Mouse (Mus musculus) midbrain, postnatal 0 days (tissue): ENCODE results near the gene Rplp0. TPM values are rescaled to one million over a fixed set of nuclear protein-coding genes. Genes with fewer than 3 reads are reported as not detected.

Experiments
- ATAC-seq: fragments of 200-750 bp; cut with Nextera tagmentation; 2 replicates; pipeline ENCODE4 v1.8.0; 2017; ENCODE audit warnings: moderate number of reproducible peaks, mild to moderate bottlenecking, moderate TSS enrichment, moderate library complexity; ENCODE audit not compliant: low FRiP score
- DNase-seq: peaks from one replicate; pipeline ENCODE4 v3.0.0-alpha.2; 2015; ENCODE audit warnings: low spot score
- H3K27ac ChIP-seq: fragments of 300-500 bp; sonication (generic); 2 replicates; pipeline ENCODE4 v1.5.1; 2014; ENCODE audit warnings: low read depth, mild to moderate bottlenecking, low read length, mixed read lengths
- H3K27me3 ChIP-seq: fragments of 300-500 bp; sonication (generic); 2 replicates; pipeline ENCODE4 v1.6.1; 2014; ENCODE audit warnings: low read length, control low read depth, mixed read lengths; ENCODE audit not compliant: insufficient read depth
- H3K36me3 ChIP-seq: fragments of 300-500 bp; sonication (generic); 2 replicates; pipeline ENCODE4 v1.6.1; 2014; ENCODE audit warnings: low read length, control low read depth, mixed read lengths; ENCODE audit not compliant: insufficient read depth
- H3K4me1 ChIP-seq: fragments of 300-500 bp; sonication (generic); 2 replicates; pipeline ENCODE4 v1.6.1; 2014; ENCODE audit warnings: mild to moderate bottlenecking, control low read depth, antibody characterized with exemption, low read length, mixed read lengths; ENCODE audit not compliant: insufficient read depth
- H3K4me2 ChIP-seq: fragments of 300-500 bp; sonication (generic); 2 replicates; pipeline ENCODE4 v1.6.1; 2014; ENCODE audit warnings: low read depth, mild to moderate bottlenecking, low read length, mixed read lengths; ENCODE audit not compliant: poor library complexity, severe bottlenecking
- H3K4me3 ChIP-seq: fragments of 300-500 bp; sonication (generic); 2 replicates; pipeline ENCODE4 v1.5.1; 2014; ENCODE audit warnings: low read depth, mild to moderate bottlenecking, low read length, moderate library complexity
- H3K9ac ChIP-seq: fragments of 300-500 bp; sonication (generic); replicated peaks from 2 replicates; pipeline ENCODE4 v1.6.1; 2014; ENCODE audit warnings: mild to moderate bottlenecking, low read length, moderate library complexity, mixed read lengths; ENCODE audit not compliant: poor library complexity, severe bottlenecking
- H3K9me3 ChIP-seq: fragments of 300-500 bp; sonication (generic); 2 replicates; pipeline ENCODE4 v1.6.1; 2016; ENCODE audit warnings: low read length, control low read depth
- CTCF ChIP-seq: IDR thresholded peaks from 2 replicates; pipeline ENCODE4 v1.5.1; 2016; ENCODE audit warnings: antibody characterized with exemption, mild to moderate bottlenecking
- WGBS: fragments of 180-500 bp; shearing (Covaris S2); extraction: QIAGEN DNeasy Blood & Tissue Kit; methylation state at CpG from one replicate; pipeline ENCODE4 v1.1.7; 2014; 5-methylcytosine and 5-hydroxymethylcytosine counted together
- polyA plus RNA-seq: library from polyadenylated mRNA; unstranded; fragments of >200 nt; fragmentation: Nextera tagmentation; extraction: Ambion mirVana; gene quantifications from 2 replicates; pipeline ENCODE4 v1.2.1, GENCODE M21; 2015
- total RNA-seq: library from RNA; depleted of rRNA; stranded (reverse); fragments of >200 nt; gene quantifications from 2 replicates; pipeline ENCODE4 v1.2.3, GENCODE M21; 2014

Gene Rplp0
- total and polyA plus RNA-seq, 2 experiments from 2014 or later: 779 to 1,828 TPM

- 94% methylated on average over 13 of the region's 14 CpGs for WGBS
- Histone ChIP-seq H3K4me3 (no peak overlapping the region), H3K27ac (no peak overlapping the region), H3K4me1 (no peaks in the 10 kb centered on the region), H3K27me3 (no peaks in the 10 kb centered on the region), H3K9me3 (no peaks in the 10 kb centered on the region), H3K9ac (no peak overlapping the region), H3K4me2 (no peak overlapping the region), H3K36me3 (peaks cover 93% of the 10 kb centered on the region)
- ATAC-seq: no peak
- no peak for TF ChIP-seq CTCF
- DNase-seq: no peak
Measured at GRCm38 (mm10) chr5:115578922-115579321, 19.7 kb downstream of the Rplp0 start.

DNA sequence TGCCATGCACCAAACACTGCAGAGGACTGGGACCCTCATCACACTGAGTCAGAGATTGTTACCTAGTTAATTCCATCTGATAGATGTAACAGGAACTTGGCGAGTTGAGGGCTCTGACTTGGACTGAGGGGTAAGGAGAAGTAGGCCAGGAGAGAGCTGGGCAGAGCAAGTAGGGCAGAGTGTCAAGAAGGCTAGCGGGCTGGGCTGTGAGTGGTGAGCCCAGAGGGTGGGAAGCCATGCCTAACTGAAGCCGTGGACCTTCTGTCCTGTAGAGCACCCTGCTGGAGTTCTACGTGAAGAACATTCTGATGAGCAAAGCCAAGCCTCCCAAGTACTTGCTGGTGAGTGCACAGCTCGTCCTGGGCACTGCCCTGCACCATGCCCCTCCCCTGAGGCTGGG lies 20.1 kb downstream of the Rplp0 start:
- ATAC-seq: no peak
- WGBS: 93% methylated on average over 5 of the region's 5 CpGs
- TF ChIP-seq CTCF: no peak

GRCm38 (mm10) chr5:115580229-115581001 lies 21.1 kb downstream of the Rplp0 start:
- Histone ChIP-seq H3K4me2 (no peak overlapping the region), H3K27ac (no peak overlapping the region), H3K9me3 (no peaks in the 10 kb centered on the region), H3K4me1 (no peaks in the 10 kb centered on the region), H3K27me3 (no peaks in the 10 kb centered on the region), H3K9ac (no peak overlapping the region), H3K4me3 (no peak overlapping the region), H3K36me3 (peaks cover 93% of the 10 kb centered on the region)
- 95% methylated on average over 14 of the region's 14 CpGs for WGBS
- ATAC-seq (no peak), DNase-seq (no peak)
- TF ChIP-seq CTCF: no peak

More for the DNA sequence above, 20.1 kb downstream of the Rplp0 start:
- no peak for DNase-seq
- H3K36me3 ChIP-seq: peaks cover 93% of the 10 kb centered on the region
- no peak overlapping the region for H3K9ac ChIP-seq
- H3K9me3 ChIP-seq: no peaks in the 10 kb centered on the region
- H3K27ac ChIP-seq: no peak overlapping the region
- H3K4me1 ChIP-seq: no peaks in the 10 kb centered on the region
- H3K4me3 ChIP-seq: no peak overlapping the region
- H3K4me2 ChIP-seq: no peak overlapping the region
- no peaks in the 10 kb centered on the region for H3K27me3 ChIP-seq

- Histone ChIP-seq H3K27ac (no peak overlapping the region), H3K9ac (no peak overlapping the region), H3K9me3 (no peaks in the 10 kb centered on the region), H3K36me3 (peaks cover 88% of the 10 kb centered on the region), H3K4me3 (no peak overlapping the region), H3K4me1 (no peaks in the 10 kb centered on the region), H3K27me3 (no peaks in the 10 kb centered on the region), H3K4me2 (no peak overlapping the region)
- ATAC-seq: no peak
- WGBS: 94% methylated on average over 9 of the region's 9 CpGs
- DNase-seq: no peak
- no peak for TF ChIP-seq CTCF
Measured at GRCm38 (mm10) chr5:115581662-115582061, 22.4 kb downstream of the Rplp0 start.

DNA sequence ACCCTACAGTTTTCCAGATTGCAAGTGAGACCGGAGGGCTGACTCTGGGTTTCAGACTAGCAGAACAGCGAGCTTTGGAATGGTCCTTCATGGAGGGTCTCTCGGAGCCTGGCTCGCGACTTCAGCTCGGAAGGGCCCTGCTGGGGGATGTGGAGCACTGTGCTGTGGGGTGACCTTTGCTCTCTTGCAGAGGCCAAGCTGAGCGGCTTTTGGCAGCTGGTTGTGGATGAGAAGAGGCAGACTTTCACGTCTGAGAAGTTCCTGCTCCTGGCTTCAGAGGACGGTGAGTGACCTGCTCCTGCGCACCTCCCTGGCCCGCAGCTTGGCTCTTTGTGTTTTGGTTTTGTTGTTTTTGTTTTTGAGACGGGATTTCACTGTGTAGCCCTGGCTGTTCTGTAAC lies 26.3 kb downstream of the Rplp0 start:
- Histone ChIP-seq H3K4me2 (no peak overlapping the region), H3K27ac (no peak overlapping the region), H3K4me1 (no peaks in the 10 kb centered on the region), H3K36me3 (peaks cover 82% of the 10 kb centered on the region), H3K27me3 (no peaks in the 10 kb centered on the region), H3K9ac (no peak overlapping the region), H3K4me3 (no peak overlapping the region), H3K9me3 (no peaks in the 10 kb centered on the region)
- no peak for TF ChIP-seq CTCF
- 88% methylated on average over 12 of the region's 12 CpGs for WGBS
- ATAC-seq (no peak), DNase-seq (no peak)

DNA sequence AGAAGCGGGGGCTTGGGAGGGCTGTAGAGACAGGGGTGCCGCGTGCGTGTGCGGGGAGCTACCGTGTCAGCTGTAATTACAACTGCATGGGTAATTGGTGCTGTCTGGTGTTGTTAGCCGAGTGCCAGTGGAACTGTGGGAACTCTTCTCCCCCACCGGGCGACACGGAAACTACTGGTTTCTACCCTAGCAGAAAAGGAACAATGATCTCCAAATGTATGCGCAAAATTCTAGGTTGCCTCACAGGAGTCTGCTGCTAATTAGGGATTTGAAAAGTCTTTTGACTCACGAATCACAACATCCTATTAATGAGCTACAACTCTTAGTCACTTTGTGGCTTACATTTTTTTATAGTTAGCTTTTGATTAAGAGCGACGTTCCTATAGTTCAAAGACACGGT lies 26.9 kb downstream of the Rplp0 start:
- Histone ChIP-seq H3K27ac (no peak overlapping the region), H3K27me3 (no peaks in the 10 kb centered on the region), H3K36me3 (peaks cover 82% of the 10 kb centered on the region), H3K4me2 (no peak overlapping the region), H3K4me1 (no peaks in the 10 kb centered on the region), H3K4me3 (no peak overlapping the region), H3K9ac (no peak overlapping the region), H3K9me3 (no peaks in the 10 kb centered on the region)
- TF ChIP-seq CTCF: no peak
- ATAC-seq: no peak
- no peak for DNase-seq
- WGBS: 53% methylated on average over 15 of the region's 15 CpGs
